Mouse (Mus musculus) embryonic fibroblast, embryonic 13.5 days (primary cell): ENCODE measurements around the gene Dnaic1.

Experiments used
- CTCF ChIP-seq: IDR thresholded peaks from 2 replicates; pipeline ENCODE4 v1.5.1; 2011; ENCODE audit warnings: mild to moderate bottlenecking, control low read depth, low read length, moderate library complexity, borderline replicate concordance; ENCODE audit not compliant: insufficient read depth
- POLR2A ChIP-seq: IDR thresholded peaks from 2 replicates; pipeline ENCODE4 v1.6.1; 2011; ENCODE audit warnings: low read depth, mild to moderate bottlenecking, control low read depth, low read length, moderate library complexity

DNA sequence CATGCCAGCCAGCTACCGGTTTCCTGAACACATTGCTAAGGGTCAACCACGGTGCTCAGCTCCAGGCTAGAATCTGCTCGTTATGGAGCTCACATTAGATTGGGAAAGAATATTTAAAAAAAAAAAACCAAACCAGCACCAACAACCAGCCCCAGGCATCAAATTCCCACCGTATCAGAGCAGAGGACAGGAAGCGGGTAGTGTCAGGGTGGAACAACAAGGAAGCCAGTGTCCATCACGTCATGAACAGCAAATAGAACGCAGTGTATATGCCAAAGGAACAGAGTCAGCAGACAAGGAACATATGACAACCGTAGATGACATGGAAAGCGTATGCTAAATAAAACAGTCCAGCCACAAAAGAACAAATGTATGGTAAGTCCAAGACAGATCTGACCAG, 63.4 kb downstream of the Dnaic1 start:
- TF ChIP-seq POLR2A (no peak), CTCF (no peak)
